Mouse (Mus musculus): ENCODE measurements at regions not wholly inside any gene's neighbourhood (a gene's known extent, or its start where the extent isn't known, plus 50 kb on each side); places are given as distances from the start of the nearest gene placed in this dataset.

DNA sequence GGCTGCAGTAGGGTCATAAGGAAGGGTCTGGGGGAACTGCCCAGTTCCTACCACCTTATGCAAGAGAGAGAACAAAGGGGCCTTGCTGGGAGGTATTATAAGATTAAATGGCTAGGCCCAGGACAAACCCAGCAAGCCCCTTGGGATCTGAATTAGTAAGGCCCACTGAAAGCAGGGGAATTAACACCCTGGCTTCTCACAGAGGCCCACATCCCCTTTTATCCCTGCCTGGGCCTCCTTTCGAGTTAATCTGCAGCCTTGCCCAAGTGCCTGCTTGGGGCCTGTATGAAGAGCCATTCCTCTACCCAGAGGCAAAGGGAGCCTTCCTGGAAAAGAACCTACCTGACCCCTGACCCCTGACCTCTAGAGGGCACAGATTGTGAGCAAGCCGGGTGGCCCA, 98.2 kb downstream of the Vegfa start:
- Histone ChIP-seq H3K4me1 (ENCODE audit: control insufficient read depth, insufficient read depth, low read length) (no peaks in the 10 kb centered on the region), H3K9ac (ENCODE audit: low read depth, low read length) (no peak overlapping the region), H3K36me3 (ENCODE audit: control insufficient read depth, insufficient read depth, low read length) (no peaks in the 10 kb centered on the region), H3K27me3 (ENCODE audit: control insufficient read depth, insufficient read depth, low read length) (no peaks in the 10 kb centered on the region), H3K4me3 (ENCODE audit: insufficient read depth, low read depth, low read length) (no peak overlapping the region), H3K79me2 (ENCODE audit: control insufficient read depth, insufficient read depth, low read length) (no peaks in the 10 kb centered on the region), H3K27ac (replicated peaks; ENCODE audit: insufficient read depth, low read depth, low read length) (no peak overlapping the region)
- 50% methylated on average over 2 of the region's 2 CpGs for WGBS
- DNase-seq (ENCODE audit: extremely low read depth, low read depth, low spot score) = no peak
- no peak for TF ChIP-seq POLR2A (IDR thresholded peaks at IDR 0.05; ENCODE audit: extremely low read depth, insufficient read depth, low read length)
- TF ChIP-seq CTCF (IDR thresholded peaks at IDR 0.05; ENCODE audit: low read depth, low read length) = no peak

DNA sequence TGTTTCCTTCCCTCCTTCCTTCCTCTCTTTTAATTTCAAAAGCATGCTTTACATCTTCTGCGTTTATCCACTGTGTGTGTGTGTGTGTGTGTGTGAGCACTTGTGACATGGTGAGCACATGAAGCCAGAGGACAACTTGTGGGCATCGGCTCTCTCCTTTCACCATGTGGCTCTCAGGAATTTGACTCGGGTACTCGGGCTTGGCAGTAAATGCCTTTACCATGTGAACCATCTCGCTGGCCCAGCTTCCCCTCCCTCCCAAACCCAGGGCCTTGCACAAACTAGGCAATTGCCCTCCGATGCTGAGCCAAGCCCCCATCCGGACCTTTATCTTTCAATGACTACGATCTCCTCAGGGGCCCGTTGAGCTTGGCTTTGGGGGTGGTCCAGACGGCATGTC, 99.1 kb downstream of the Vegfa start:
- Histone ChIP-seq H3K79me2 (ENCODE audit: control insufficient read depth, insufficient read depth, low read length) (no peaks in the 10 kb centered on the region), H3K36me3 (ENCODE audit: control insufficient read depth, insufficient read depth, low read length) (no peaks in the 10 kb centered on the region), H3K27ac (replicated peaks; ENCODE audit: insufficient read depth, low read depth, low read length) (no peak overlapping the region), H3K9ac (ENCODE audit: low read depth, low read length) (no peak overlapping the region), H3K27me3 (ENCODE audit: control insufficient read depth, insufficient read depth, low read length) (no peaks in the 10 kb centered on the region), H3K4me1 (ENCODE audit: control insufficient read depth, insufficient read depth, low read length) (no peaks in the 10 kb centered on the region), H3K4me3 (ENCODE audit: insufficient read depth, low read depth, low read length) (no peak overlapping the region)
- TF ChIP-seq POLR2A (IDR thresholded peaks at IDR 0.05; ENCODE audit: extremely low read depth, insufficient read depth, low read length) (no peak), CTCF (IDR thresholded peaks at IDR 0.05; ENCODE audit: low read depth, low read length) (no peak)
- no peak for DNase-seq (ENCODE audit: extremely low read depth, low read depth, low spot score)
- WGBS = 79% methylated on average over 10 of the region's 10 CpGs

DNA sequence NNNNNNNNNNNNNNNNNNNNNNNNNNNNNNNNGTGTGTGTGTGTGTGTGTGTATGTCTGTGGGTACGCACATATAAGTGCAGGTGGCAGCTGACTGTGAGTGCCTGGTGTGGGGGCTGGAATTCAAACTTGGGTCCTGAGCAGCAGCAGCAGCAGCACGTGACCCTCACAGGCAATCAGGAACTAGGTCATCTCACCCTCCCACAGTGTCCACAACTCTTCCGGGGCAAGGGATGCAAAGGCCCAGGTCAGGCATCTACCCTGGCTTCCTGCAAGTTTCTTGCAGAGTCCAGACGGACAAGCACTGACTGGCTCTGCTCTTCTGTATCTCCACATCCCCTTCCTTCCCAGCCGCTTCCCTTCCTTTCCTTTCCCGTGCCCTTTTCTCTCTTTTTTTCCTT, 99.6 kb downstream of the Vegfa start:
- DNase-seq (ENCODE audit: extremely low read depth, low read depth, low spot score) = no peak
- no peak for TF ChIP-seq POLR2A (IDR thresholded peaks at IDR 0.05; ENCODE audit: extremely low read depth, insufficient read depth, low read length)
- no peak for TF ChIP-seq CTCF (IDR thresholded peaks at IDR 0.05; ENCODE audit: low read depth, low read length)

DNA sequence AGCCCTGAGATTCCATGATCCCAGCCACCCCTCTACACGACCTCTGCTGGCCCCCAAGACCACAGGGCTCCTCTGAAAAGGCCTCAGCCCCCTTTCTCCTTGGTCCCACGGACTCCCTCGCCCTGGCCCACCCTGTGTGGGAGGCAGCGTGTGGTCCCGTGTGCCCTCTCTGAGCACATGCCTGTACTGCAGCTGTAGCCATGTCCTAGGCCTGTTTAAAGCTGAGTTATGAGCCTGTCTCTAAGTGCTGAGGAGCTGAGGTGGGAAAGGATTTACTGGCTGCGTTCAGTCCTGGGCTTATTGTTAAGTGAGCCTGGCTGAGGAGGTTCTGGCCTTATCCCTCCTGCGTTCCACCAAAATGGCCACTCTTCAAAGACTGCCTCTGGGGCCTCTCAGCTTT, 102.6 kb downstream of the Vegfa start:
- 91% methylated on average over 7 of the region's 7 CpGs for WGBS
- TF ChIP-seq CTCF (IDR thresholded peaks at IDR 0.05; ENCODE audit: low read depth, low read length) (no peak), POLR2A (IDR thresholded peaks at IDR 0.05; ENCODE audit: extremely low read depth, insufficient read depth, low read length) (no peak)
- H3K9ac ChIP-seq (ENCODE audit: low read depth, low read length) = no peak overlapping the region

More for the DNA sequence above, 99.6 kb downstream of the Vegfa start:
- Histone ChIP-seq H3K79me2 (ENCODE audit: control insufficient read depth, insufficient read depth, low read length) (no peaks in the 10 kb centered on the region), H3K36me3 (ENCODE audit: control insufficient read depth, insufficient read depth, low read length) (no peaks in the 10 kb centered on the region), H3K4me3 (ENCODE audit: insufficient read depth, low read depth, low read length) (no peak overlapping the region), H3K27ac (replicated peaks; ENCODE audit: insufficient read depth, low read depth, low read length) (no peak overlapping the region), H3K9ac (ENCODE audit: low read depth, low read length) (no peak overlapping the region), H3K4me1 (ENCODE audit: control insufficient read depth, insufficient read depth, low read length) (no peaks in the 10 kb centered on the region), H3K27me3 (ENCODE audit: control insufficient read depth, insufficient read depth, low read length) (no peaks in the 10 kb centered on the region)
- WGBS = 73% methylated on average over 6 of the region's 6 CpGs

DNA sequence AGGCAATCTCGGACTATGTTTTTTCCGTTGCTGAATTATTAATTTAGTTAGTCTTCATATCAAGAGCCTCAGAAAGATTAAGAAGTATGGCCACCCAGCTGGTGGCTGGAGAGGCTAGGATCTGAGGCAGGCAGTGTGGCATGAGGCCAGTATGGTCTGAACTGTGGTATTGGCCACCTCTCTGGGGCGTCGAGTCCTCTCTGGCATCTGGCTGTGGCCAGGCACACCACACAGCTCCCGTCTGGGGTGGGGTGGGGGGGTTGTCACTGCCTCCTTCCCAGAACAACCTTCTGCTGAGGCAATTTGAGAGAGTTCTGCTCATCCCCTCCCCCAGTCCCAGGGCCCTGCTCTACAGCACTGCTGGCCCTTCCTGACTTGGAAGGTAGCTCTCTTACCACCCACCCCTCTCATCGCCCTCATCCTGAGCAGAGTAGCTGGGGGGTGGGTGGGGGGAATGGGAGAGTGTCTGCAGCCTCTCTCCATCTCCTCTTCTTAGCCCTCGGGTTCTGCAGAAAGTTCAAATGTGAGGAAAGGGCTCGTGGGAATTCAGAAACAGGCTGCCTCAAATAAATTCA, 103.2 kb downstream of the Vegfa start:
- 84% methylated on average over 8 of the region's 8 CpGs for WGBS
- H3K27me3 ChIP-seq (ENCODE audit: control insufficient read depth, insufficient read depth, low read length) = no peaks in the 10 kb centered on the region

More for the DNA sequence above, 102.6 kb downstream of the Vegfa start:
- no peaks in the 10 kb centered on the region for H3K36me3 ChIP-seq (ENCODE audit: control insufficient read depth, insufficient read depth, low read length)
- peaks cover 7% of the 10 kb centered on the region; the same call in 1 of the 2 replicates for H3K4me1 ChIP-seq (ENCODE audit: control insufficient read depth, insufficient read depth, low read length)
- H3K27me3 ChIP-seq (ENCODE audit: control insufficient read depth, insufficient read depth, low read length) = no peaks in the 10 kb centered on the region
- no peak overlapping the region for H3K27ac ChIP-seq (replicated peaks; ENCODE audit: insufficient read depth, low read depth, low read length)
- H3K4me3 ChIP-seq (ENCODE audit: insufficient read depth, low read depth, low read length) = no peak overlapping the region
- H3K79me2 ChIP-seq (ENCODE audit: control insufficient read depth, insufficient read depth, low read length) = no peaks in the 10 kb centered on the region
- DNase-seq (ENCODE audit: extremely low read depth, low read depth, low spot score) = no peak

DNA sequence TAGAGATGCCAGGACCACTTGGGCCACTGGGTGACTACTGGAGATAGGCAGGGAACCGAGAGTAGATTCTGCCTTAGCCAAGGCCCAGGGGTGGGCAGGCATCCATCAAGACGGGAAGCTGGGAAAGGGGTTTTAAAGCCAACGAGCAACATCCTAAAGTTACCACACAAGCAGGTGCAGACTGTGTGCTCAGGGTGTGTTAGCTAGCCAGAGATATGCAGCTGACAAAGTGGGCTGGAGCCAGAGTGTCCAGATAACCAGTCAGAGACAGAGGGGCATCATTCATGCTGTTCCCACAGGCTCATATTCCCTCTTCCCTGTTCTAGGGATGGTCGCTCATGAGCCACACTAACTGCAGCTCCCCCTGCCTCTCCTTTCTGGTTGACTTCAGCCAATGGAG, 104.2 kb downstream of the Vegfa start:
- H3K4me3 ChIP-seq (ENCODE audit: insufficient read depth, low read depth, low read length) = no peak overlapping the region
- H3K27me3 ChIP-seq (ENCODE audit: control insufficient read depth, insufficient read depth, low read length) = no peaks in the 10 kb centered on the region
- WGBS = 96% methylated on average over 4 of the region's 4 CpGs
- peaks cover 7% of the 10 kb centered on the region; the same call in 1 of the 2 replicates for H3K4me1 ChIP-seq (ENCODE audit: control insufficient read depth, insufficient read depth, low read length)
- no peak for DNase-seq (ENCODE audit: extremely low read depth, low read depth, low spot score)
- TF ChIP-seq CTCF (IDR thresholded peaks at IDR 0.05; ENCODE audit: low read depth, low read length) (no peak), POLR2A (IDR thresholded peaks at IDR 0.05; ENCODE audit: extremely low read depth, insufficient read depth, low read length) (no peak)
- no peaks in the 10 kb centered on the region for H3K79me2 ChIP-seq (ENCODE audit: control insufficient read depth, insufficient read depth, low read length)
- H3K9ac ChIP-seq (ENCODE audit: low read depth, low read length) = no peak overlapping the region
- no peaks in the 10 kb centered on the region for H3K36me3 ChIP-seq (ENCODE audit: control insufficient read depth, insufficient read depth, low read length)
- no peak overlapping the region for H3K27ac ChIP-seq (replicated peaks; ENCODE audit: insufficient read depth, low read depth, low read length)

More for the DNA sequence above, 103.2 kb downstream of the Vegfa start:
- Histone ChIP-seq H3K27ac (replicated peaks; ENCODE audit: insufficient read depth, low read depth, low read length) (no peak overlapping the region), H3K4me3 (ENCODE audit: insufficient read depth, low read depth, low read length) (no peak overlapping the region), H3K36me3 (ENCODE audit: control insufficient read depth, insufficient read depth, low read length) (no peaks in the 10 kb centered on the region), H3K4me1 (ENCODE audit: control insufficient read depth, insufficient read depth, low read length) (peaks cover 7% of the 10 kb centered on the region; the same call in 1 of the 2 replicates), H3K9ac (ENCODE audit: low read depth, low read length) (no peak overlapping the region), H3K79me2 (ENCODE audit: control insufficient read depth, insufficient read depth, low read length) (no peaks in the 10 kb centered on the region)
- no peak for DNase-seq (ENCODE audit: extremely low read depth, low read depth, low spot score)
- TF ChIP-seq CTCF (IDR thresholded peaks at IDR 0.05; ENCODE audit: low read depth, low read length) = no peak
- no peak for TF ChIP-seq POLR2A (IDR thresholded peaks at IDR 0.05; ENCODE audit: extremely low read depth, insufficient read depth, low read length)

All from liver, adult 2 months (tissue).